Mouse (Mus musculus): ENCODE measurements at regions not wholly inside any gene's neighbourhood (a gene's known extent, or its start where the extent isn't known, plus 50 kb on each side); places are given as distances from the start of the nearest gene placed in this dataset.

DNA sequence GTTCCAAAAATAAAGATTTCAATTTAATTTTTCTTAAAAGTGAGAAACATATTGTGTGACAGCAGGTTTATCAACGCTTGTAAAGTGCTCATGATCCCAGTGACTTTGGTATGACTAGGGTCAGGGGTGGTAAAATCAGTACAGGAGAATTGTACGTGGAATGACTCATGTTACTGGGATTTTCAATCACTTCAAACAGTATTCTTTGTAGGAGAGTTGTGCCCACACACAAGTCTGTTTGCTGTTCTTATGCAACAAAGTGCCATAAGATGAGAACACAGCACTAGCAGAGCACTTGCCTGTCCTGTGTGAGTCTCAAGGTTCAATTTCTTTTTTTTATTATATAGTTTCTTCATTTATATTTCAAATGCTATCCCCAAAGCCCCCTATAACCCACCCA is 166.5 kb downstream of the Smarca1 start:
- DNase-seq (ENCODE audit: inconsistent ontology term) = no peak

DNA sequence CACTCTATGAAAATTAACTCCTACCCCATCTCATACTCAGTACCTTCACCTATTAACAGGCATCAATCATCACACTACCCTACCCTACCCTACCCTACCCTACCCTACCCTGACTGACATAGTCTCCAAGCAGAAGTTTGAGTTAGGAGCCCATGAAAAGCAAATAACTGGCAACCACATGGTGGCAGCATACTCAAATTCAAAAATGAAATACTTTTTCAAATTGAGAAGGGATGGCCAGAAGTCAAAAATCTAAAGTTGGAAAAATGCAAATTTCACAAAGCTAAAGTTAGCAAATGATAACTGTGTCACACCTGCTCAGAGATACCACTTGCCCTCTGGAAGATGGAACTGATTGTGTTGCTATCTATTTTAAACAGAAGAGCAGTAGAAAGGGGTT is 189.7 kb downstream of the Smarca1 start:
- no peak for DNase-seq (ENCODE audit: inconsistent ontology term)

DNA sequence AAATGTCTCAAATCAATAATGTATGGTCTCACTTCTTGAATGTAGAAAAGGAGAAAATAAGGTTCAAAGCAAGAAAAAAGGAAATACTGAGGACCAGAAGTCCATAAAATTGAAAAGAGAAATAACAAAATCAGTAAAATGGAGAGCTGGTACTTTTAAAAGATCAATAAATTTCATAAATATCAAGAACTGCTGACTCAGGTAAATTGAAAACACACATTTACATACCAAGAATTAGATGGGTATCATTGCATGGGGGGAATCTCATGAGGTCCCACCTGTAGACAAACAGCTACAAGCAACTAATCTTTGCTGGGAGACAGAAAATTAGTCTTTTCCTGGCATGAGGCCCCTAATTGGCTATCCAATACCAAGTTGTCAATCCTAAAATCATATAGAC is 224.0 kb downstream of the Smarca1 start:
- no peak for DNase-seq (ENCODE audit: inconsistent ontology term)

DNA sequence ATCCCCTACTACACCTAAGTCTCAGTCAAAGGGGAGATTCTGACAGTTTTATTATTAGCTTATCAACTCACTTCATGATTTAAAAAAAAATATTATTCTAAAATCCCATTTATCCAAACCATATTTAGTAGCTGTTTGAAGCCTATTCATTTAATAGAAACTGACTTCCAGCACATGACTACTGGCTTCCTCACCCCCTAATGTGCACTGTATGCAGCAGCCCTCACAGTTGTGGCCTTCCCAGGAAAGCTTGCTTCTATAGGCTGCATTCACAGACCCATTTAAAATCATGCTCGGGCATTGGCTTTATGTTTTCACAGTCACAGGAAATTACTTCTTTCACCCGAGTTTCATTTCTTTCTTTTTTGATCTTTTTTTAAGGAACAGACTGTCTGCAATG is 246.3 kb downstream of the Smarca1 start:
- DNase-seq (ENCODE audit: inconsistent ontology term) = no peak

DNA sequence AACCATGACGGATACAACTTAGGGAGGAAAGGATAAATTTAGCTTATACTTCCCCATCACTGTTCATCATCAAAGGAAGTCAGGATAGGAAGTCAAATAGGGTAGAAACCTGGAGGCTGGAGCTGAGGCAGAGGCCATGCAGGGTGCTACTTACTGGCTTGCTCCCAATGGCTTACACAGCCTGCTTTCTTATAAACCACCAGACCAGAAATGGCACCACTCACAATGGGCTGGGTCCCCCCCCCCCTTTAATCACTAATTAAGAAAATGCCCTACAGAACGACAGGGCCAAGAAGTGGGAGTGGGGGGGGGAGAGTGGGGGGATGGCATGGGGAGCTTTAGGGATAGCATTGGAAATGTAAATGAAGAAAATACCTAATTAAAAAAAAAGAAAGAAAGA is 251.6 kb downstream of the Smarca1 start:
- no peak for DNase-seq (ENCODE audit: inconsistent ontology term)

DNA sequence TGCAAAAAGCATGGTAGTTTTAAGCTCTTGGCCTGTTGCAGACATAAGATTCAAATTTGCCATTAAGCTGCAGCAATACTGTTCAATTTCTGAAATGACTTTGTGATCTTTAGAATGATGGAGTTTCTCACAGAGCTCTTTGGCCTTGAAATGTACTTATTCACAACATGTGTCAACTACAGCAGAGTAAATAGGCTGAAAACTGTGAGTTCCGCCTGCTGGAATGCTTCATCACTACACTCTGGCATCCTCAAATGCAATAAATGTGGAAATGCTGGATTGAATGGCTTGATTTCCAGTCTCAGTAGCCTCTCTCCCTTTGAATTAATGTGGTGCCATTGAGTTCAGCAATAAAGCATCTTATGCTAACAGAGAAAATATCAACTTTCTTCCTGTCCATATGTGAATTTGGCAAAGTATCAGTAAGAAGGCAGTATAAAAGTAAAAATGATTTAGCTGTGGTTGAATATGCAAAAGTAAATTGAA is 253.9 kb downstream of the Smarca1 start:
- no peak for DNase-seq (ENCODE audit: inconsistent ontology term)

DNA sequence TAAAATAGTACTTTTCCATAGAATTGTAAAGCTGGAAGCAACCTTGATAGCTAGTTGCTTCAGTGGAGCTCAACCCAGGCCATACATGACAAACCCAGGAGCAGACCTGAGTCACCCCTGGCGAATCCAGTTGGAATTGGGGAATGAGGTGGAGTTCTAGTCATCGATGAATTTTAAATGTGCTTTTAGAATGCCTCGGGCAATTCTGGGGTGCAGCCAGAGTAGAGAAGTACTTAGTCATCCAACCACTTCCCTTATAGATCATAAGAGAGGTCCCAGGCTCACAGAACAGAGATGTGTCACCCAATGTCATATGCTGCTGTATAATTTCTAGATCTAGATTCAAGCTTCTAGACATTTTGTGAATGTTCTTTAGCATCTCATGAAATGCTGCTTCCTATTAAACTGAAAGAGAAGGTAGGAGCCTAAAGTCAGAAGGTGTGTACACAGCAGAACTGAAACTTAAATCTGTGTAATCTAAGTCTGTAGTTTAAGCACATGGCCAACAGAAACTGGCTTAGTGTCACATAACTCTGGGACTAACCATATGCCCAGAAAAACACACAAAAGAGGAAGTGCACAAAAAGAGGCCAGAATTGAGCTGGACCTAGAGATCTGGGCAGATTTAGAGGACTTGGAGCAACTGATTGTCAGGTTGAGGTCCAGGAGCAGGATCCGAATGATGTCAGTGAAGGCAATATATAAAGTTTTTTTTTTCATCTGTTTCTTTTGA is 269.7 kb downstream of the Smarca1 start:
- peak; percentile 0 for DNase-seq (ENCODE audit: inconsistent ontology term)

DNA sequence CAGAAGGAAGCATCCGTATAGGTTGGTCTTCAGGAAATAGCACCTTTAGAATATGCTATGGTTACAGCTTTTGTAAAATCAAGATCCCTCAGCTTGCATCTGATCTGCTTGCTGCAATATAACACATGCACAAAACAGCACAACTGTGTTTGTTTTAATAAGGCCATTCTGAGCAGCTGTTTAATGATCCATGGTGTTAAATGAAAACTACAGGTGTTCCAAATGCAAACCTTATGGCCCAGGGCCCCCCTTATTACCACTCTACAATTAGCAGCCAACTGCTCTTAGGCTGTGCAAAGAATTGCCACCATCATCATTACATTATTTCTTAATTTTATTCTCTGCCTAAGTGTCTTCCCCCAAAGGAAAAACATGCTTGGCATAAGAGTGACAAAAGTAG is 280.4 kb downstream of the Smarca1 start:
- DNase-seq (ENCODE audit: inconsistent ontology term) = no peak

Measured in Muller cell, postnatal 12 days (primary cell).